Mouse (Mus musculus) heart, adult 9 months (tissue): ENCODE data around the gene Gm10644.

Source experiments
- DNase-seq, 2 experiments: peaks; one replicate each; pipeline ENCODE4 v3.0.0; 2022; ENCODE audit warnings: low spot score in 2 of 2

Gene Gm10644

DNA sequence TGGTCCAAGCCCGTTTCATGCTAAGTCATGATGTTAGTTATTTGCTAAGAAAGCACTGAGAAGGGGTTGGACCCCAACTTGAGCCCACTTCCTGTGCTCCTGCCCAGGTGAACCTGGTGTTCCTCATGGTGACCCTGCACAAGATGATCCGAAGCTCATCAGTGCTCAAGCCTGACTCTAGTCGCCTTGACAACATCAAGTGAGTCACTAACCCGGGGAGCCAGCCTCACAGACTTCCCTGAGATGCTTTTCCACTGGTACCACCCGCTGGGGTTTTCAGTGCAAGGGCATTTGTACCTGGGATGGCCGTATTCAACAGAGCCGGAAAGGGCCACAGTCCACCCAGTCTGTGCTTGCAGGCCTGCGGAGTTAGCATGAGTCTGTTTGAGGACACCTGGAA is 19.6 kb downstream of the Gm10644 start:
- DNase-seq: no peak

DNA sequence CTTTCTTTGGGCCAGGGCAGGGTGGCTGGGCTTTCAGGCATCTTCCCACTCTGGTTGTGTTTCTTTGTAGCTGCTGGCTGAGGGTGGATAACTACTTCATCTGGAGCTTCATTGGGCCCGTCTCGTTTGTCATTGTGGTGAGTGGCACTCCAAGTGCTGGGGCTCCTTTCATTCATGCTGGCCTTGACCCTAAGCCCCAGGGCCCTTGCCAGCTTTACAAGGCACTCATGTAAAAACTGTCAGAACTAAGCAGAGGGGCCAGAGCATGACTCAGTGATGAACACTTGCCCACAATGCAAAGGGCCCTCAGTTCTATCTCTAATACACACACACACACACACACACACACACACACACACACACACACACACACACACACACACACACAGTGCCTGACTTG is 20.0 kb downstream of the Gm10644 start:
- DNase-seq: no peak

DNA sequence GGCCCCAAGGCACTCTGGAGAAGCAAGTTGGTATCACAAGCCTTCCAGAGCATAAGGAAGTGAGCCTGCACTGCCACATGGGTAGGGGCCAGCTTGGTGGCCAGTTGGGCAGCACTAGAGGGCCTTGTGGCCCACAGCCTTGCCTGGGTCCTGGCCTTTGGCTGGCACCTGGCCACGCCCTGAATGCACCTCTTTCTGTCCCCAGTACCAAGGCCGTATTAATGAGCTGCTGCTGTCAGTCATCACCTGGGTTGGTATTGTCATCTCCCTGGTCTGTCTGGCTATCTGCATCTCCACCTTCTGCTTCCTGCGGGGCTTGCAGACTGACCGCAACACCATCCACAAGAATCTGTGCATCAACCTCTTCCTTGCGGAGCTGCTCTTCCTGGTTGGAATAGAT is 20.8 kb downstream of the Gm10644 start:
- no peak for DNase-seq

DNA sequence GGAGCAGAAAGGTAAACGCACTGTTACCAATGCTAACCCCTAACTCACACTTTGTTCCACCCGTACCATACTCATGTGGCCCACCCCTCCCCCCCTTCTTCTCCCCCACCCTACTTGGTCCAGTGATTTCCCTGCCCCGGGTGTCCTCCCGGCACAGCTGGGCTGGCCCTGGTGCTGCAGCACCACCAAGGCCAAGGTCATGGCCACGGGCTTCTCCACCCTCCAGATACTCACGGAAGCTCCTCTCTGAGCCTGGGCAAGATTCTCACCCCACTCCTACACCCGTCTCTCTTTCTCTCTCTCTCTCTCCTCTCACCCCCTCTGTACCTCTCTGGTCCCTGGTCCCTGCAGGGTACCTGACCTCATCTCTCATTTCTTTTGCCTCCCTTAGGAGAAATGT is 28.7 kb downstream of the Gm10644 start:
- no peak for DNase-seq

DNA sequence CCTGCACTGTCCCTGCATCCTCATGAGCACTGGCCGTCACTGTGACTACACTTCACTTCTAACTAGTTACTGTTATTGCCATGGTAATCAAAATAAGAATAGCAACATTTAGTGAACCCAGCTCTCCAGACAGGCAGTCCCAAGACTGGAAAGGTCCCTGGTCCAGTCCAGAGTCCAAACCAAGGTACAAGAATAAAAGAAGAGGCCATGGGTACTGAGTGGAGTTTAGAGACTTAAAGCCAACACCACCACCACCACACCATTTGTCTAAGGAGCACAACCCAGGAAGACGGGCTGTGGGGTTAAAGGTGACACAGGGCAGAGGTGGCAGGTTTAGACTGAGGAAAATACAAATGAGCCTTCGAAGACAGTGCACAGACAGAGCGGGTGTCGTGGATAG is 30.4 kb downstream of the Gm10644 start:
- DNase-seq: no peak

DNA sequence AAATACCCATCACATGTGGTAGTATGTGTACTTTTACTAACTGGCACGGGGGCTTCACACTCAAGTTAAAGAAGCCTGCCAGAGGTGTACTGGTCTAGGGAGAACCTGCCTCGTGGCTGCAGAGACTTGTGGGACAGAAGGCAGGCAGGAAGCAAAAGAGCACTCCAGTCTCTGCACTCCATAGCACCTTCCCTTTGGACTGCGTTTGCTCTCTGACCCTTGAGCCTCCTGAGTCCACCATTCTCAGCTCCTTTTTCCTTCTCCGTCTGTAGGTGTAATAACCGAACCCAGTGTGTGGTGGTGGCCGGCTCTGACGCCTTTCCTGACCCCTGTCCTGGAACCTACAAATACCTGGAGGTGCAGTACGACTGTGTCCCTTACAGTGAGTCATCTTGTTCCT is 32.3 kb downstream of the Gm10644 start:
- DNase-seq: no peak

DNA sequence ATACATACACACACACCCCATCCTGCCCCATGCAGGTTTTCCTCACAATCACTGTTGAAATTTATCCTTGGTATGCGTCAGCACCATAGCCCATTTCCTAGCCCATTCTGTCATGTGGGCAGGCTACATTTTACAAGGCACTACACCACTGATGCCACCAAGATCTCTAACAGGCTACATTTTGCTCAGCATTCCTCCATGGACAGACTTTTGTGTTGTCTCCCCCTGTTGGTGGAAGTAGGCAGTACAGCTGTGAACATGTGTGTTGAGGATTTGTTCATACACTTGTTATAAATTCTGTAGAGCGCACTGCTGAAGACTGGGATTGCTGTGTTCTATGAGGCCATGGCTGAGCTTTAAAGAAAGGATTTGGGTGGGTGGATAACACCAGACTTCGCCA is 33.4 kb downstream of the Gm10644 start:
- peak in 1 of 2 experiments; percentile 53 for DNase-seq

DNA sequence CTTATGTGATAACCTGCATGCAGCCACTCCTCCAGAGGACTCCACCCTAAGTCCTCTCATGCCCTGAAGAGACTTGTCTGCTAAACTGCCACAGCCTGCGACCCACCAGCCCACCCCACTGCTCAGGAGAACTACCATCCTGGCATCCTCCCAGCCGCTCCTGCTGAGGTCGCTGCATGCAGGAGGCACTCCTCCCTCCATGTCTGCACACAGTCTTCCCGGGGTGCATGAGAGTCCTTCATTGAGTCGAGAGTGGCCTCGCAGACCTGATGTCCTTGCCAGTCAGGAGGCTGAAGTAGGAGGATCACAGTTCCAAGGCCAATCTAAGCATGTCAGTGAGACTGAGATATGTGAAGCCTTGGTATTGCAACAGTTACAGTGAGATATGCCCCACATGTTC is 37.4 kb downstream of the Gm10644 start:
- DNase-seq: no peak

DNA sequence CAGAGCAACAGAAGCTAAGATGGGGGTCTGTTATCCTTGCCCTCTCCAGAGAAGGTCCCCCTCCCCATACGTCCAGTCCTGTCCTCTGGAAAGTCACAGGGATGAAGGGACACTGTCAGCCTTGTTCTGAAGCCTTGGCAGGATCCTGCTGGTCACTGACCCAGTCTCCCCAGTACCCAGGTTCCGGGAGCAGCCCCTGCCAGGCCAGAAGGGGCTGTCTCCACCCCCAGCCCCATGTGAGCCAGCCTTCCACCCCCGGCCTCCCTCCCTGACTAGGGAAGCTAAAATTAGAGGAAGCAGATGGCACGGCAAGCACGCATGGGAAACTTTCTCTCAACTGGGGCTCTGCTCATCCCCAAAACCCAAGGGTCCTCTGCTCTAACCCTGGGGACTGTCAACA is 39.0 kb downstream of the Gm10644 start:
- DNase-seq: no peak

DNA sequence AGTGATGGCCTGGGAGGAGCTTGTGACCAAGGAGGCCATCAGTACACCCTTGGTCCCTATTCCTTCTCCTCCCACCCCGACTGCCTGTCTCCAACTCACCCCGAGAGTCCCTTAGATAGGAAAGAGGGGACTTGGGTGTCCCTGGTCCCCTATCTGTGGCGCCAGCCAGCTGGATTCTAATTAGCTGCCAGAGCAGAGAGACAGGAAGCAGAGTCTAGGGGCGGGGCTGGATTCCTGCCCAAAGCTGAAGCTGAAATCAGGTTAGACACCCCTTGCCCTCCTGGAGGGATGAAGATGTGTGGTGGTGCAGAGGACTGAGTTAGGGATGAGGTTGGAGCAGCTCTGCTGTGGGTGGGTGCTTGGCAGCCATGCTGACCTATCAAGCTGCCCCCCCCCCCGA is 40.1 kb downstream of the Gm10644 start:
- DNase-seq: peak in 1 of 2 experiments; percentile 15

DNA sequence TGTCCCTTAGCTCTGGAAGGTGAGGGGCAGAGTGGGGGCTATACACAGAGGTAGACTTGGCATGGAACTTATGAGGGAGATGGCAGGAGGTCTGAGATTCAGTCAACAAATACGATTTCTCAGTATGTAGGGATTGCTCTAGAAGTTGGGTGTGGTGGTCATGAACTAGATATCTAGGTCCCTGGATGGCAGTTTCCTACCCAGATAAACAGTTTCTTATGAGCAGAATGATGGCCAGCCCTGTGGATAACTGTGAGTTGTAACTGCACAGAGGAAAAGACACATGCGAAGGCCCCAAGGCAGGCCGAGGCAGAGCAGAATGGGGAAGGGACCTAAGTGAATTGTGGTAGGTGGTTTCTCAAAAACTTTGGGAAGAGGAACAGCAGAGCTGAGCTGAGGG is 40.8 kb downstream of the Gm10644 start:
- DNase-seq: no peak

DNA sequence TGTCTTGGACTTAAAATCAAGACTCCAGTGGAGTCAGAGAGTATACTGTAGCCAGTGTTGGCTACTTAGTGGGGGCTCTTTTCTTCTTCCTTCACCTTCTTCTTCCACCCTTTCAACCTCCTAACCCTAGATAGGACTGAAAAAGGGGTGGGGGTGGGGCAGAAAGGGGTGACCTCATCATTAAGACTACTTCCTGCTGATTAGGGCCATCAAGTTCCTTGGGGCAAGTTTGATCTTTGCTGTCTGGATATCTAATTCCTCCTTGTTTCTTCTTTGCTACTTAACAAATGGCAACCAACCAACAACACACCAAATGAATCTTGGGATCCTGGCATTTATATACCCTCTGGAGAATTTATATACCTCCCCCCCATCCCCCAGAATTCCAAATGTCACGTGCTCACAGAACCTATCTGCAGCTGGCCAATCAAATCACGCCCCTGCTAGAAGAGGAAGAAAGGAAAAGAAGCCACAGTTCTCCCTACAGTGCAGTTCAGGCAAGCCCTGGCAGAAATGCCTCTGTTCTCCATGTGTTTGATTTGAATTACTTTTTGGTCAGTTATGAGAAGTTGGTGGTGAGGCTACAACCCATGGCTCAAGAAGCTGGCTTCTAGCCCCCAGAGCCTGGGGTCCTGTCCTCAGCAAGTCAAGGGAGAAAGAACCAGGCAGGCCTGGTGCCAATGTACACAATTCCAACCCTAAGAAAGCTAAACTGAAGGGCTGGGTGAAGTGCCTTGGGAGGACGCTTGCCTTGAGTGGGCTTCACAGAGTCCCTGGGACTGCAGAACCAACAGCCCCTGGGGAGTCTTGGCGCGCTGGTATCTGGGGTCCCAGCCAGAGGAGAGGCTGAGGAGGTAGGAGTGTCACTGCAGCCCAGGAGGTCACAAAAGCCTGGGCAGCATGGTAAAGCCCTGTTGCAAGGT is 42.9 kb downstream of the Gm10644 start:
- no peak for DNase-seq

DNA sequence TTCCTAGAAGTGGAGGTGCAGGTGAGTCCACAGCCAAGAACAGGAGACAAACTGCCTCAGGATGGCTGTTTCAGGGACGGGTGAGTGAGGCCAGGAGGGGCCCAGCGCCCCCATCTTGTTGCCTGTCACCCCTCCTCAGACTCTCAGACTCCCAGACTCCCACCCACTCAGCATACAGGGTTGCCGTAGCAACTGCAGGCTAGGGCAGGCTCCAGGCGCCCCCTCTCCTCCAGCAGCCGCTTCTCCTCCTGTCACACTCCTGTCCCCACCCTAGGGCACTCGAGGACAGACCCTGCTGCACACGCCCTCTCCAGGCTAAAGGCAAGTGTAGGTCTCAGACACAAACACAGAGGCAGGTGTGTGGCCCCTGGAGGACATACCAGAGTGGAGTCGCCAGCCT is 45.7 kb downstream of the Gm10644 start:
- no peak for DNase-seq

DNA sequence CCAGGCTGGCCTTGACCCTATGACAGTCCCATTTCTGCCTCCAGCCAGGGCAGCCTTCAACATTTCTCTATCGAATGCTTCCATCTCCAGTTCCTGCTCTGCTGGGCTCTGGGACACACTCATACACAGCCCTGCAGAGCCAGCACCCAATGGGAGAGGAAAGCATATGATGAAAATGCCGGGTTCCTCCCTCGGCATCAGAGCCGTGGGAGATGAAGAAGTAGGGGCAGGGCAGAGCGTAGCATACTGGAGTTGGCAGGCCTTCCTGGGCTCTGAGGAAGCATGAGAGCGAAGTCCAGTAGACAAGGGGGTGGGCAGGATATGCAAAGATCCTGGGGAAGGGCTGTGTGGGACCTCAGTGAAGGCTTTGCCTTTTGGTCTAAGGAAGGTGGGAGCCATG is 46.4 kb downstream of the Gm10644 start:
- no peak for DNase-seq

DNA sequence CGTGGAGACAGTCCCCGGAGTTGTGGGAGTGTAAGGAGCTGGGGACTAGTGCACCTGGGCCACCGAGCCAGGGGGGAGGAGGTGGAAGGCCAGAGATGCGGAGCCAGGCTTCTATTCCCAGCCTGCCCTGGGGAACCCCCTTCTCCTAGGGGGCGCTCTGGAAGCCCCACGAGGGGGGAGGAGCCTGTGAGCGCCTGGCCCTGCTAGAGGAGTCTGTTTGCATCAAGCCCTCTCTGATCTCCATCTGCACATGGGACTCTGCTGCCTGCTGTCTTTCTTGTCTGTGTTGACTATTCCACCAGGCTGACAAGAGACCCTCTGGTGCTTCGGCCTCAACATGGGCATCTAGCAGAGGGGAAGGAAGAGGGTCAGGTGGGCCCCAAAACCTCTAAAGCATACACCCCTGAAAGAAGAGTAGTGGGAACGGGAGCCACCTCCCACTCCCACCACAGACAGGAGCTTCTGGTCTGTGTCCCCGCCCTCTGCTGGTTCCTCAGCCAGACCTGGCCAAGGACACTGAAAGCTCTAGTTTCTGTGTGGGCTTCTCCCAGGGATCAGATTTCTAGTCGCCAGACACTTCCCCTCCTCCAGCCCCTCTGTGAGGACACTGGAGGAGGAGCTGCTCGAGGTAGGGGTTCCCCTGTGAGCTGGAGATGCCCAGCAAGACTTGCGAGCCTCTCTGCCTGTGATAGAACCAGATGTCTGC is 51.9 kb downstream of the Gm10644 start:
- DNase-seq: no peak

DNA sequence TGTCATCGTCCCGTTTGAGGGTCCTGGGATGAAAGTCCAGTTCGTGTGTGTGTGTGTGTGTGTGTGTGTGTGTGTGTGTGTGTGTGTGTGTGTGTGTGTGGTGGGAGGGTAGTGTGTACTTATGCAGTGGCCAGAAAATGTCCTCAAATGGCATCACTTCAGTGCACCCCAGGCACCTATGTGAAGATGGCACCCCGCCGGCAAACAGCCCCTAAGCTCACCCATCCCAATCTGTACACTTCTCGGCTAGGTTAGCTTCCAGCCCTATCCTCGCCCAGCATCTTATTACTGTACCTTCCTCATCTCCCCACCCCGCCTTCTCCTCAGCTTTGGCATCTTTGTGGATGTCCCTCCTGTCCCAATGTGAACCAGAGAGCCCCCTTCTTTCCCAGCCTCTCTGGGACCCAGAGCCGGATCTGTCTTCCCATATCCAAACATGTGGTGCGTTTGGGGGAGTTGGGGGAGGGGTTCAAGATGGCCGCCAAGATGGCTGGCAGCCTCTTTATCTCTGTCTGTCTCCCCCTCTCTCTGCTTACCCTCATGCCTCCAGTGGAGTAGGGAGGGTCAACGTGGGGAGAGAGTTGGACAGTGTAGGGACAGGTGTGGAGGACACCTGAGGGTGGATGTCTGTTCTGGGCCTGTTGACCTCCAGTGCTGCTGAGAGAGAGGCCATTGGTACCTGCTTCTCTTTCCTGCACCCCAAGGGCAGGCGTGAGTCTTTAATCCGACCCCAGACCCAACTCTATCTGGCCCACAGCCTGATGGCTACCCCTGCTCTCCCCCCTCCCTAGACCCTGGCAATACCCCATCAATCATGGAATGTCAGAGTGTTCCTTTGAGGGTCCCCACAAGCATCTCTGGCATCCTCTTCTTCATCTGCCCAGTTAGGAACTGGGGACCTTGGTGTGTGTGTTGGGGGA is 53.2 kb downstream of the Gm10644 start:
- DNase-seq: no peak

DNA sequence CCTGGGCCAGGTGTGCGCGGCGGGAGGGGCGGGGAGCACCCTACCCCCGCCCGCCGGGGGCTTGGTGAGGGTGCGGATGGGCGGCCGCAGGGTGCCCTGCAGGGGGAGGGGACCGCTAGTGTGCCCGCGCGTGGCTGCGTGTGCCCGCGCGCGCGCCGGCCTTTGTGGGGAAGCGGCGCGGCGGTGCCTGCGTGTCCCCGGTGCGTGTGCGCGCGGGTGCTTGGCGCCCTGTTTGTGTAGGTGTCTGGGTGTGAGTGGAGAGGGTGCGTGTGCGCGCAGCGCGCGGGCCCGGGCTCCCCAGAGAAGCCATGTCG is 54.1 kb downstream of the Gm10644 start:
- no peak for DNase-seq

DNA sequence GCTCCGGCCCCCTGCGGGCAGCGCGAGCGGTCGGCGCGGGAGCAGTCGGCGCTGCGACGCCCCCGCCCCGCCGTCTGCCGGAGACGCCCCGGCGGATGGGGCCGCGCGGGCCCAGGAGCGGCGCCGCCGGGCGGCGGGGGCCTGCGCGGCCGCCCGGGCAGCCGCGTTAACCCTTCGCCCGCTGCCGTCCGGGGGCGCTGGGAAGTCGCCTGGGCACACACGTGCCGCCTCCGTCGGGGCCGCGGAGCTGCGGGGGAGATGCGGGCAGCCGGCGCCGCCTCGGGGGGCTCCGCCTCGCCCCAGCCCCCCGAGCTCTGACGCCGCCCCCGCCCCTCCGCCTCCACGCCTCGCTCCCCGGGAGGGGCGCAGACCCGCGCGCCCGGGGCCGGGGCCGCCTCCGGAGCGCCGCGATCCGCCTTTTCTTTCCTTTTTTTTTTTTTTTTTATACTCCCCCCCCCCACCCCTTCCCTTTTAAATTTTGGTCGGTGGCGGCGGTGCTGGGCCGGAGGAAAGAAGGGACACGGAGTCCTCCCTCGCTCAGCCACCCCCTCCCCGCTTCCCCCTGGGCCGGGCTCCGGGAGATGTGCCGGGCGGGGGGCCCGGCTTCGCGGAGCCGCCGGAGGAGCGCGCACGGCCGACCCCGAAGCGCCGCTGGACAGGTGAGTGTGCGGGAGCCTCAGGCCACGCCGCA is 54.6 kb downstream of the Gm10644 start:
- DNase-seq: no peak

DNA sequence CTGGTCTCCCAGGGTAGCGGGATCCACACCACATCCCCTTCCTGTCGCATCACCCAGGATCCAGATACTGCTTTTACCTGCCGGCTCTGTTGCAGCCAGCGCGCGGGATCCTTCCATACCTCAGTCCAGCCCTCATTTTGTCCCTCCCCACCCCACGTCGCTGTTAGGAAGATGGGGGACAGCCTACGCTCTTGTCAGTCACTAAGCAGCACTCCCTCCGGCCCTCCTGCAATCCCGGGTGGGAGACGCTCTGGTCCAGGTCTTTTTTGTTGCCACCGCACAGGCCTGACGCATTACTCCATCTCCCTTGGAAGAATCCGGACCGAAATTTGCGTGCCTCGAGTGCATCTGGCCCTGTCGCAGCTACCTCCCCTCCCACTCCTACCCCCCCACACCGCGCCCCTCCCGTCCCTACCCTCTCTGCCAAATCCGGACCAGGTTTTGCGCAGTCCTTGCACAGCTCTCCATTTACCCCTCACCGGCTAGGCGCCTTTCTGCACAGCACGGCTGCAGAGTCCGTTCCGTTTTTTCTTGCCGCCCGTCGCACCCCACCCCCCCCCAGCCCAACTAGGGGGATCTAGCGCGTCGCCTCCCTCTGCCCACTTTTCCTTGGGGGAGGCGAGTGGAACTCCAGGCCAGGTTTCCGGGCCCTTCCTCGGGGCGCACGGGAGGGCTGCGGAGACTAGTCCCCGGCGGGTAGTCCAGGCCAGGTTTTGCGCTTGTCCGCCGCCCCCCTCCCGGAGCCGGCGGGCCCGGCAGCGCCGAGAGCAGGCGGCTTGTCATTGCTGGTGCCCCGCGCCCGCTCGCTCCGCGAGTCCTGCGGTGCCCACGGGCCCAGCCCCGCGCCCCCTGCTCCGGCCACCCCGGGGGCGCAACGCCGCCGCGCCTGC is 55.4 kb downstream of the Gm10644 start, which contains the start of gene Adgrl1:
Gene Adgrl1, plus strand, starts transcription at position 743 of the 890 bp plus-strand sequence.
- DNase-seq: peak; percentile 85 to 86

DNA sequence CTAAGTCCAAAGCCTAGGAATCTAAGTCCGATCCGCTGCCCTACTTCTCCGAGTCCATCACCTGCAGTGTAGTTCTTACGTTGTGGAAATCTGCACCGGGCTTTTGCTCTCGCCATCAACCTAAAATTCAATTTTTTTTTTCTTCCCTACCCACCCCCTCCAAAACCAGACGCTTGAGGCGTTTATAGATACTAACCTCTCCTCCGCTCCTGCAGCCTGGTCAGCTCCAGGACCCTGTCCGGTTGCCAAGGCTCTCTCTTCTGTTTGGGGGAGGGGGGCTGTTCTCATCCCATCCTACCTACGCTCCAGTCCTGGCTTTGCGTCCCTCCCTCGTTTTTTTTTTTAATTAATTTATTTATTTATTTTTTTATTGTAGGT is 56.0 kb downstream of the Gm10644 start:
- peak; percentile 42 to 52 for DNase-seq

DNA sequence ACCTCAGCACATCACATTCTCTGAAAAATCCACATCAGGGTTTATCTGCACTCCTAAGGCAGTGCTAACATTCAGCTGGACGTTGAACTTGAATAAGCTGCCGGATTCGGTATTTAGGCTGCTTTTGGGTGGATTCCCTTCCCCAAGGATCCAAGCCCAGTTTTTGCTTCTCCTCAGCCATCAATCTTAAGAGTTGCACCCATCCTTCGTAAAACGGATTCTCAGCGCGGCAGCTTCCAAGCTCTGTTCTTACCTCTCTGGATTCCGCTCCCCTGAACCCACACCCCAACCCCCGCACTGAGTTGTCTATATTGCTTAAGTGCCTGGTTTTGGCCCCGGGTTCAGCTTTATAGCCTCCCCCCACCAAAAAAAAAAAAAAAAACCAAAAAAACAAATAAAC is 56.5 kb downstream of the Gm10644 start:
- DNase-seq: no peak
